Mouse (Mus musculus) T-helper 2 cell (primary cell): ENCODE data around the gene Mlip.
"Not testable (repeated sequence)": the region's sequence is repeated elsewhere in the genome, so short reads cannot be mapped to it uniquely, and the experiment has no call there.

ENCODE experiments used
- in situ Hi-C: fragments of 300-600 bp; cut with MboI, MseI; formaldehyde crosslinking; loops from one replicate; pipeline ENCODE4 v1.15.1; 2025; ENCODE audit warnings: high pct_unique_total_duplicates

Mlip gene

GRCm38 (mm10) chr9:77251511-77252112 lies 101.2 kb downstream of the Mlip start:
- in situ Hi-C loops: no loop called here

- in situ Hi-C loops: no loop called here
Measured at GRCm38 (mm10) chr9:77198250-77198649, 154.5 kb downstream of the Mlip start.

GRCm38 (mm10) chr9:77179486-77179885 lies 173.3 kb downstream of the Mlip start:
- in situ Hi-C loops: no loop called here

GRCm38 (mm10) chr9:77175870-77176269 lies 176.9 kb downstream of the Mlip start:
- in situ Hi-C loops: no loop called here

GRCm38 (mm10) chr9:77172044-77172443 lies 180.7 kb downstream of the Mlip start:
- in situ Hi-C loops: no loop called here

- in situ Hi-C loops: no loop called here
Measured at GRCm38 (mm10) chr9:77165877-77166276, 186.9 kb downstream of the Mlip start.

GRCm38 (mm10) chr9:77161764-77162163 lies 191.0 kb downstream of the Mlip start:
- in situ Hi-C loops: no loop called here

GRCm38 (mm10) chr9:77160277-77160926 lies 192.4 kb downstream of the Mlip start:
- in situ Hi-C loops: no loop called here

GRCm38 (mm10) chr9:77148518-77149257 lies 204.1 kb downstream of the Mlip start:
- in situ Hi-C loops: no loop called here

- in situ Hi-C loops: no loop called here
Measured at GRCm38 (mm10) chr9:77119735-77120134, 233.0 kb downstream of the Mlip start.

- in situ Hi-C loops: no loop called here
Measured at GRCm38 (mm10) chr9:77096886-77097285, 255.9 kb downstream of the Mlip start.

- in situ Hi-C loops: not testable (repeated sequence)
Measured at GRCm38 (mm10) chr9:77083221-77083620, 269.5 kb downstream of the Mlip start.

- in situ Hi-C loops: no loop called here
Measured at GRCm38 (mm10) chr9:77071676-77072075, 281.1 kb downstream of the Mlip start.

- in situ Hi-C loops: no loop called here
Measured at GRCm38 (mm10) chr9:77056611-77057010, 296.2 kb downstream of the Mlip start.

GRCm38 (mm10) chr9:77054426-77055193 lies 298.2 kb downstream of the Mlip start:
- in situ Hi-C loops: no loop called here
